Mouse (Mus musculus) myocyte (in vitro differentiated cells): ENCODE measurements at regions not wholly inside any gene's neighbourhood (a gene's known extent, or its start where the extent isn't known, plus 50 kb on each side); places are given as distances from the start of the nearest gene placed in this dataset.
"Not testable (repeated sequence)": the region's sequence is repeated elsewhere in the genome, so short reads cannot be mapped to it uniquely, and the experiment has no call there.

Experiments used
- H3K27me3 ChIP-seq: one replicate; pipeline ENCODE4 v1.6.1; 2011; ENCODE audit not compliant: control insufficient read depth, insufficient read depth, insufficient read length
- H3K36me3 ChIP-seq: one replicate; pipeline ENCODE4 v1.6.1; 2011; ENCODE audit not compliant: control insufficient read depth, insufficient read depth
- H3K4me2 ChIP-seq: one replicate; pipeline ENCODE4 v1.6.1; 2011; ENCODE audit warnings: low read depth, control low read depth
- H3K4me3 ChIP-seq: one replicate; pipeline ENCODE4 v1.5.1; 2011; ENCODE audit warnings: mild to moderate bottlenecking, control low read depth, moderate library complexity
- H3K79me2 ChIP-seq: one replicate; pipeline ENCODE4 v1.6.1; 2011; ENCODE audit not compliant: control insufficient read depth, insufficient read depth
- H3ac ChIP-seq: one replicate; pipeline ENCODE4 v1.6.1; 2011; ENCODE audit not compliant: control insufficient read depth, insufficient read length
- CEBPB ChIP-seq: IDR thresholded peaks from 2 replicates; pipeline ENCODE4 v1.6.1; 2011; ENCODE audit warnings: mild to moderate bottlenecking, moderate library complexity; ENCODE audit not compliant: poor library complexity, insufficient read depth, severe bottlenecking
- E2F4 ChIP-seq: IDR thresholded peaks from one replicate; pipeline ENCODE4 v1.6.1; 2011; ENCODE audit warnings: mild to moderate bottlenecking, control low read depth, moderate library complexity; ENCODE audit not compliant: insufficient read depth
- MAX ChIP-seq: IDR thresholded peaks from one replicate; pipeline ENCODE4 v1.6.1; 2011; ENCODE audit warnings: low read depth, mild to moderate bottlenecking, control low read depth
- MYOD1 ChIP-seq, 3 experiments: IDR thresholded peaks; one replicate each; pipeline ENCODE4 v1.6.1; 2011; ENCODE audit warnings: control low read depth in 2 of 3, low read depth in 2 of 3, mild to moderate bottlenecking in 2 of 3, moderate library complexity in 1 of 3; ENCODE audit not compliant: insufficient read length in 2 of 3, control insufficient read depth in 1 of 3
- MYOG ChIP-seq, 3 experiments: IDR thresholded peaks; one replicate each; pipeline ENCODE4 v1.6.1; 2011; ENCODE audit warnings: control low read depth in 2 of 3, low read depth in 2 of 3, mild to moderate bottlenecking in 2 of 3; ENCODE audit not compliant: insufficient read length in 2 of 3, control insufficient read depth in 1 of 3, insufficient read depth in 1 of 3
- POLR2A ChIP-seq: IDR thresholded peaks from one replicate; pipeline ENCODE4 v1.6.1; 2011; ENCODE audit warnings: low read depth, mild to moderate bottlenecking, control low read depth, moderate library complexity; ENCODE audit not compliant: insufficient read length
- POLR2AphosphoS2 ChIP-seq: IDR thresholded peaks from one replicate; pipeline ENCODE4 v1.6.1; 2011; ENCODE audit warnings: low read depth, control low read depth; ENCODE audit not compliant: insufficient read length
- REST ChIP-seq: IDR thresholded peaks from one replicate; pipeline ENCODE4 v1.6.1; 2011; ENCODE audit warnings: mild to moderate bottlenecking, control low read depth, moderate library complexity; ENCODE audit not compliant: insufficient read depth, insufficient read length
- SRF ChIP-seq: IDR thresholded peaks from one replicate; pipeline ENCODE4 v1.6.1; 2011; ENCODE audit warnings: low read depth; ENCODE audit not compliant: control insufficient read depth, insufficient read length
- TCF12 ChIP-seq: IDR thresholded peaks from one replicate; pipeline ENCODE4 v1.6.1; 2011; ENCODE audit warnings: mild to moderate bottlenecking, control low read depth; ENCODE audit not compliant: poor library complexity, insufficient read depth, severe bottlenecking
- TCF3 ChIP-seq: IDR thresholded peaks from one replicate; pipeline ENCODE4 v1.6.1; 2011; ENCODE audit warnings: low read depth, control low read depth; ENCODE audit not compliant: insufficient read length
- USF1 ChIP-seq: IDR thresholded peaks from one replicate; pipeline ENCODE4 v1.6.1; 2011; ENCODE audit warnings: low read depth, mild to moderate bottlenecking, control low read depth, moderate library complexity

GRCm38 (mm10) chr17:63738206-63738605 is 124.7 kb upstream of the Fer start:
- Histone ChIP-seq H3ac (no peak overlapping the region), H3K79me2 (no peaks in the 10 kb centered on the region), H3K36me3 (no peaks in the 10 kb centered on the region), H3K4me2 (no peak overlapping the region), H3K27me3 (no peaks in the 10 kb centered on the region), H3K4me3 (no peak overlapping the region)
- TF ChIP-seq POLR2AphosphoS2 (no peak), MAX (no peak), USF1 (peak; percentile 27)

DNA sequence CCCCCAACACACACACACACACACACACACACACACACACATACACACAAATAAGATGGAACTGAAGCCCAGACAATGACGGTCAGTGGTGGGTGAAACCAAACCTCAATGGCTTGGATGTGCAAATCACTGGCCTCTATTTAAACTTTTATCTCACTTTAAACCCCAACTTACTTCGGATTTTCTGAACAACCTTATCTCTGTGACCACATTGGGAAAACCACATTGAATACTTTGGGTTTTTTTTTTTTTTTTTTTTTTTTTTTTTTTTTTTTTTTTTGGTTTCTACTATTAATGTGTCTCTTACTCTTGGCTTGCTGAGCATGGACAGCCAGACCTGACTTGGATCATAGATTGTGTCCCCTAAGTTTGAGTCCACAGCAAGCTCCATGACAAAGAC is 123.2 kb upstream of the Fer start:
- no peak overlapping the region for H3ac ChIP-seq
- H3K79me2 ChIP-seq, result no peaks in the 10 kb centered on the region
- no peaks in the 10 kb centered on the region for H3K36me3 ChIP-seq
- no peaks in the 10 kb centered on the region for H3K27me3 ChIP-seq
- H3K4me2 ChIP-seq, result no peak overlapping the region
- H3K4me3 ChIP-seq, result no peak overlapping the region
- TF ChIP-seq E2F4 (no peak), MAX (no peak), TCF3 (no peak), MYOD1 (IDR thresholded peaks at IDR 0.05; ENCODE audit: control insufficient read depth in 1 of 3, insufficient read length in 2 of 3, low read depth in 2 of 3) (no peak), SRF (no peak), POLR2A (no peak), POLR2AphosphoS2 (no peak), CEBPB (no peak), REST (no peak), MYOG (IDR thresholded peaks at IDR 0.05; ENCODE audit: control insufficient read depth in 1 of 3, insufficient read depth in 1 of 3, insufficient read length in 2 of 3, low read depth in 2 of 3) (no peak), TCF12 (no peak), USF1 (no peak)

DNA sequence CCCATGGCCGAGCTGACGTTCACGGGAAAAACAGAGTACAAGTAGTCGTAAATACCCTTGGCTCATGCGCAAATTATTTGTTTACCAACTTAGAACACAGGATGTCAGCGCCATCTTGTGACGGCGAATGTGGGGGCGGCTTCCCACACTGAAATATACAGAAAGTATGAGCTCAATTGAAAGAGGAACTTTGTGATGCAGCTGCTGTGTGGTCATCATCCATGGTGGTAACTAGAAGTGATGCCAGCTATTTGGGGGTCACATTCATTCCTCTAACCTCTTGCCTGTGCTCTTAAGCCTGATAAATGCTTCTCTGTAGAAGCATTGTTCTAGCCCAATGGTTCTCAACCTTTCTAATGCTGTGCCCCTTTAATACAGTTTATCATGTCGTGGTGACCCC is 113.6 kb upstream of the Fer start:
- not testable (repeated sequence) for H3ac ChIP-seq, H3K4me2 ChIP-seq, H3K36me3 ChIP-seq

GRCm38 (mm10) chr17:63754399-63754798 is 108.5 kb upstream of the Fer start:
- Histone ChIP-seq H3K27me3 (no peaks in the 10 kb centered on the region), H3K79me2 (no peaks in the 10 kb centered on the region), H3K4me2 (no peak overlapping the region), H3ac (no peak overlapping the region), H3K36me3 (no peaks in the 10 kb centered on the region), H3K4me3 (no peak overlapping the region)
- TF ChIP-seq USF1, result no peak
- no peak for TF ChIP-seq SRF
- TF ChIP-seq CEBPB, result no peak
- no peak for TF ChIP-seq TCF3
- TF ChIP-seq REST, result no peak
- no peak for TF ChIP-seq MYOD1 (IDR thresholded peaks at IDR 0.05; ENCODE audit: control insufficient read depth in 1 of 3, insufficient read length in 2 of 3, low read depth in 2 of 3)
- no peak for TF ChIP-seq E2F4
- TF ChIP-seq POLR2A, result no peak

More for the DNA sequence above, 113.6 kb upstream of the Fer start:
- not testable (repeated sequence) for H3K27me3 ChIP-seq, H3K4me3 ChIP-seq, H3K79me2 ChIP-seq

- H3K36me3 ChIP-seq, result no peaks in the 10 kb centered on the region
- TF ChIP-seq CEBPB, result no peak
- TF ChIP-seq MYOG (IDR thresholded peaks at IDR 0.05; ENCODE audit: control insufficient read depth in 1 of 3, insufficient read depth in 1 of 3, insufficient read length in 2 of 3, low read depth in 2 of 3), result no peak
- no peak for TF ChIP-seq MYOD1 (IDR thresholded peaks at IDR 0.05; ENCODE audit: control insufficient read depth in 1 of 3, insufficient read length in 2 of 3, low read depth in 2 of 3)
- no peak for TF ChIP-seq POLR2AphosphoS2
- no peak for TF ChIP-seq POLR2A
- TF ChIP-seq REST, result no peak
- TF ChIP-seq USF1, result no peak
- TF ChIP-seq TCF3, result no peak
- no peak for TF ChIP-seq TCF12
- no peak for TF ChIP-seq MAX
- TF ChIP-seq E2F4, result no peak
- TF ChIP-seq SRF, result no peak
- H3K27me3 ChIP-seq, result no peaks in the 10 kb centered on the region
These were observed 104.8 kb upstream of the Fer start for GRCm38 (mm10) chr17:63757896-63758695.

More at GRCm38 (mm10) chr17:63757896-63758695, 104.8 kb upstream of the Fer start:
- Histone ChIP-seq H3K4me2 (no peak overlapping the region), H3ac (no peak overlapping the region), H3K4me3 (no peak overlapping the region), H3K79me2 (no peaks in the 10 kb centered on the region)
